Mouse (Mus musculus) layer of hippocampus, adult 9-11 months (tissue): Measurements from ENCODE around the gene Atp2c1.

ENCODE experiments used
- DNase-seq: peaks from one replicate; pipeline ENCODE4 v3.0.0; 2022

Atp2c1 gene

DNA sequence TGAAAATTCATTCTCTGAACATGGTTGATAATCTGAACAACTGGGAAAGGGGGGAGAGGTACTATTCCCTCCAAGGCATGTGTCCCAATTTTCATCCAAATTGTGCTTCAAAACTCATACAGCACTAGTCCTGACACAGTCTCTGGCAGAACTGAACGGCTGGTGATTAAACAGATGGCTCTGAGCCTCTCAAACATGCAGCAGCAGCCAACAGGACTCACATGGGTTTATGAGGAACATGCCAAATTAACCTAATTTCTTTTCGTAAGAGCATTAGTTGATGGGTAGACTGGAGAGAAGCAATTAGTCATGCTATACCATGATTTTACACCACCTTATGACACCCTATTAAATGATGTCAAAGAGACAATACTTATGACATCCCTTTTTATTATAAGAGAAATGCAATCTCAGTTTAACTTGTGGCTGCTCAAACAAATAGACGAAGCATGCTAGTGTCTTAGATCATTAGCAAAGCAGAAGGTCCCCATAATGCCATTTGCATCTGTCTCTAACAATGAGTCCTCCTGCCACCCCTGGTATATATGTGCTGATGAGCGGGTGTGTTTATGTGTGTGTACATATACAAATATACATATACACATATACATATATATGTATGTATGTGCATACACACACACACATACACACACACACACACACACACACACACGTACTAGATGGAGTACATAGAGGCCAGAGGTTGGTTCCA is 163.4 kb downstream of the Atp2c1 start:
- DNase-seq, result peak; percentile 87

DNA sequence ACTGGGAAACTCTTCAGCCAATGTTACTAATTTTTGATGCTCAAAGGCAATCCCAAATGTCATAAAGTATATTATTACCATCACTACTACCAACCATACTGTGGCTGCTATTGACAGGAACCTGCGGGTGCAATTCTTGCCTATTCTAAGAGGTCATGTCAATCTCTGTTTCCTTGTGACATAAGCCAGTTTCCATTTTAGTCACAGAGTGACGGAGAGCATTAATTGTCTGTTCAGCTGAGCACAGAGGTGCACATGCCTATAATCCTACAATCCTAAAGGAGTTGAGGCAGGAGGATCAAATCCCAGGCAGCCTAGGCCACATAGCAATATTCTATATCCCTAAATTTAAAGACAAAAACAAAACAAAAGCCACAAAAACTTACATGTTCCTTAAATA is 164.9 kb downstream of the Atp2c1 start:
- DNase-seq, result no peak
